Mouse (Mus musculus) myocyte (in vitro differentiated cells): ENCODE measurements around the gene Siglecg.

Experiments used
- CEBPB ChIP-seq: IDR thresholded peaks from 2 replicates; pipeline ENCODE4 v1.6.1; 2011; ENCODE audit warnings: mild to moderate bottlenecking, moderate library complexity; ENCODE audit not compliant: poor library complexity, insufficient read depth, severe bottlenecking
- E2F4 ChIP-seq: IDR thresholded peaks from one replicate; pipeline ENCODE4 v1.6.1; 2011; ENCODE audit warnings: mild to moderate bottlenecking, control low read depth, moderate library complexity; ENCODE audit not compliant: insufficient read depth
- MAX ChIP-seq: IDR thresholded peaks from one replicate; pipeline ENCODE4 v1.6.1; 2011; ENCODE audit warnings: low read depth, mild to moderate bottlenecking, control low read depth
- MYOD1 ChIP-seq, 3 experiments: IDR thresholded peaks; one replicate each; pipeline ENCODE4 v1.6.1; 2011; ENCODE audit warnings: control low read depth in 2 of 3, low read depth in 2 of 3, mild to moderate bottlenecking in 2 of 3, moderate library complexity in 1 of 3; ENCODE audit not compliant: insufficient read length in 2 of 3, control insufficient read depth in 1 of 3
- POLR2A ChIP-seq: IDR thresholded peaks from one replicate; pipeline ENCODE4 v1.6.1; 2011; ENCODE audit warnings: low read depth, mild to moderate bottlenecking, control low read depth, moderate library complexity; ENCODE audit not compliant: insufficient read length
- POLR2AphosphoS2 ChIP-seq: IDR thresholded peaks from one replicate; pipeline ENCODE4 v1.6.1; 2011; ENCODE audit warnings: low read depth, control low read depth; ENCODE audit not compliant: insufficient read length
- USF1 ChIP-seq: IDR thresholded peaks from one replicate; pipeline ENCODE4 v1.6.1; 2011; ENCODE audit warnings: low read depth, mild to moderate bottlenecking, control low read depth, moderate library complexity

DNA sequence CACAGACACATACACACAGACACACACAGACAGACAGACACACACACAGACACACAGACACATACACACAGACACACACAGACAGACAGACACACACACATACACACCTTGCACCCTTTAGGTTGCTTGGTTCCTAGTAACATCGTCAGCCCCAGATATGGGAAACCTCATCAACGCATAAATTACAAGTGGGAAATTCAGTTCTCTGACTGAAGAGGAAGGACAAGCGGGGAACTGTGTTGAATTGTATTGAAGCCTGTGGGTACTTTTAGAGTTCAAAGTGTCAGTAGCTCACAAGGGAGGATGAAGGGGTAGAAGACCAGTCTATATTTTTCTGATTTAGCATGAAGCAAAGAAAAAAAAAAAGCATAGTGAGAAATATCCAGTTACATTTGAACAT lies 431 bp upstream of the Siglecg start:
- no peak for TF ChIP-seq MAX
- no peak for TF ChIP-seq POLR2AphosphoS2
- TF ChIP-seq MYOD1 (IDR thresholded peaks at IDR 0.05; ENCODE audit: control insufficient read depth in 1 of 3, insufficient read length in 2 of 3, low read depth in 2 of 3): no peak
- TF ChIP-seq USF1: no peak
- no peak for TF ChIP-seq POLR2A
- TF ChIP-seq E2F4: no peak
- TF ChIP-seq CEBPB: no peak
